Mouse (Mus musculus) embryonic facial prominence, embryonic 15.5 days (tissue): ENCODE results near the gene Pcnp. TPM values are rescaled to one million over a fixed set of nuclear protein-coding genes. Genes with fewer than 3 reads are reported as not detected.
"Not testable (repeated sequence)": the region's sequence is repeated elsewhere in the genome, so short reads cannot be mapped to it uniquely, and the experiment has no call there.

Experiments used
- ATAC-seq: fragments of 200-750 bp; cut with Nextera tagmentation; 2 replicates; pipeline ENCODE4 v1.8.0; 2017; ENCODE audit warnings: low read depth, moderate TSS enrichment; ENCODE audit not compliant: insufficient number of reproducible peaks, low FRiP score, low TSS enrichment
- H3K27ac ChIP-seq: fragments of 300-500 bp; sonication (generic); replicated peaks from 2 replicates; pipeline ENCODE4 v1.5.1; 2015; ENCODE audit warnings: mild to moderate bottlenecking, inconsistent platforms
- H3K27me3 ChIP-seq: fragments of 300-500 bp; sonication (generic); 2 replicates; pipeline ENCODE4 v1.6.1; 2015; ENCODE audit warnings: inconsistent platforms
- H3K36me3 ChIP-seq: fragments of 300-500 bp; sonication (generic); 2 replicates; pipeline ENCODE4 v1.6.1; 2015; ENCODE audit warnings: mild to moderate bottlenecking, inconsistent platforms
- H3K4me1 ChIP-seq: fragments of 300-500 bp; sonication (generic); 2 replicates; pipeline ENCODE4 v1.6.1; 2015; ENCODE audit warnings: inconsistent platforms
- H3K4me2 ChIP-seq: fragments of 300-500 bp; sonication (generic); replicated peaks from 2 replicates; pipeline ENCODE4 v1.6.1; 2015; ENCODE audit warnings: mild to moderate bottlenecking, inconsistent platforms
- H3K4me3 ChIP-seq: fragments of 300-500 bp; sonication (generic); replicated peaks from 2 replicates; pipeline ENCODE4 v1.5.1; 2015; ENCODE audit warnings: mild to moderate bottlenecking, inconsistent platforms
- H3K9ac ChIP-seq: fragments of 300-500 bp; sonication (generic); 2 replicates; pipeline ENCODE4 v1.6.1; 2015; ENCODE audit warnings: inconsistent platforms
- H3K9me3 ChIP-seq: fragments of 300-500 bp; sonication (generic); replicated peaks from 2 replicates; pipeline ENCODE4 v1.6.1; 2016; ENCODE audit warnings: inconsistent platforms
- WGBS: fragments of 180-500 bp; shearing (Covaris S2); methylation state at CpG from one replicate; pipeline ENCODE4 v1.1.7; 2015; 5-methylcytosine and 5-hydroxymethylcytosine counted together
- polyA plus RNA-seq: library from polyadenylated mRNA; unstranded; fragments of >200 nt; fragmentation: Nextera tagmentation; extraction: Ambion mirVana; gene quantifications from 2 replicates; pipeline ENCODE4 v1.2.1, GENCODE M21; 2015

Gene Pcnp
- polyA plus RNA-seq, 1 experiment from 2014 or later = 211 TPM

DNA sequence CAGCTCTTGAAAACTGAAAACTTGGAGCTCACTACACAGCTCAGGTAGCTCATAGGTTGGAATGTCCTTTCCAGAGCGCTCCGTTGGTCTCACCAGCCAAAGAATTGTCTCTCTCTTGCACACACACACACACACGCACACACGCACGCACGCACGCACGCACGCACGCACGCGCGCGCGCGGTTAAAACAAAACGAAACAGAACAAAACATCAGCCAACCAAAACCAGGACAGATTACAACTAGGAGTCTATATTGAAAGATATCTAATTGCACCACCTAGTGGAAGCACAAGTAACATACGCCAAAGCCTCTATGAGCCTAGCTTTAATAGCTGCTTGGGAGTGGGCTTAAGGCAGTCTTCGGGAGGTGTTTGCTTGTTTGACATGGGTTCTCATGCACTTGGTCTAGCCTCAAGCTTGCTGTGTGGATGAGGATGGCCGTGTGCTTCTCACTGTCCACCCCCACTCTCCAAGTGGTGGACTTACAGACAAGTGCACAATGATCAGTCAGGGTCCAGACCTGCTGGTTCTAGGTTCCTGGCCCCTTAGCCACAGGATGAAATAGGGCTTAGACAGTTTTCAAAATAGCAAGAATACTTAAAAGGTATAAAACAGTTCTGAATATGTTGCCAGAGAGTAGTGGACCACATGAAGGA lies 34.9 kb upstream of the Pcnp start:
- no peaks in the 10 kb centered on the region for H3K4me1 ChIP-seq
- H3K27me3 ChIP-seq = no peaks in the 10 kb centered on the region
- WGBS = 6% methylated on average over 20 of the region's 20 CpGs
- no peaks in the 10 kb centered on the region for H3K36me3 ChIP-seq
- no peaks in the 10 kb centered on the region for H3K9me3 ChIP-seq
- H3K9ac ChIP-seq = peak overlapping the region; percentile 53
- ATAC-seq = peak; percentile 85
- H3K27ac ChIP-seq = peak overlapping the region; percentile 68; the same call in 1 of the 2 replicates
- peak overlapping the region; percentile 63 for H3K4me2 ChIP-seq
- H3K4me3 ChIP-seq = peak overlapping the region; percentile 48

DNA sequence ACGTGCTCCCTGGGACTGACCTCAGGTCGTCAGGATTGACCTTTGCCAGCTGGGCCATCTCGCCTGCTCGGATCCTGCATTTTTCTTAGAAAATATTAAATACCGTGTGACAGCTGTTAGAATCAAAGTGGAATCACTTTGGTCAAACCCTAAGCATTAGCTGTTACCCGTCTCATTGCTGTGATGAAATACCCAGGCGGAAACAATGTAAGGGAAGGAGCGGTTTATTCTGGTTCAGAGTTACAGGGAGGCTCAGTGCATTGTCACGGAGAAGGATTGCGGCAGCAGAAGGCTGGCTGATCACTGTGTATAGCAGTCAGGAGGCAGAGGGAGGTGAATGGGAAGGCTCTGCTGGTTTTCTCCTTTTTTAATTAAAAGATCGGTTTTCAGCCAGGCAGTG lies 33.4 kb upstream of the Pcnp start:
- no peak for ATAC-seq
- Histone ChIP-seq H3K9me3 (no peaks in the 10 kb centered on the region), H3K9ac (no peak overlapping the region), H3K27me3 (no peaks in the 10 kb centered on the region), H3K36me3 (no peaks in the 10 kb centered on the region), H3K4me3 (no peak overlapping the region), H3K4me1 (no peaks in the 10 kb centered on the region), H3K4me2 (no peak overlapping the region), H3K27ac (no peak overlapping the region)
- 62% methylated on average over 11 of the region's 11 CpGs for WGBS

GRCm38 (mm10) chr16:56061995-56062594 lies 32.6 kb upstream of the Pcnp start:
- H3K9me3 ChIP-seq = no peaks in the 10 kb centered on the region
- no peak overlapping the region for H3K4me2 ChIP-seq
- ATAC-seq = no peak
- H3K4me3 ChIP-seq = no peak overlapping the region
- H3K27ac ChIP-seq = no peak overlapping the region
- no peak overlapping the region for H3K9ac ChIP-seq
- H3K36me3 ChIP-seq = no peaks in the 10 kb centered on the region
- no peaks in the 10 kb centered on the region for H3K27me3 ChIP-seq
- H3K4me1 ChIP-seq = no peaks in the 10 kb centered on the region
- WGBS = 71% methylated on average over 7 of the region's 7 CpGs

GRCm38 (mm10) chr16:56058151-56058550 lies 28.6 kb upstream of the Pcnp start:
- ATAC-seq = no peak
- H3K9ac ChIP-seq = no peak overlapping the region
- H3K27ac ChIP-seq = no peak overlapping the region
- H3K27me3 ChIP-seq = no peaks in the 10 kb centered on the region
- H3K36me3 ChIP-seq = no peaks in the 10 kb centered on the region
- 81% methylated on average over 10 of the region's 10 CpGs for WGBS
- no peak overlapping the region for H3K4me3 ChIP-seq
- H3K9me3 ChIP-seq = no peaks in the 10 kb centered on the region
- H3K4me1 ChIP-seq = no peaks in the 10 kb centered on the region
- H3K4me2 ChIP-seq = no peak overlapping the region

DNA sequence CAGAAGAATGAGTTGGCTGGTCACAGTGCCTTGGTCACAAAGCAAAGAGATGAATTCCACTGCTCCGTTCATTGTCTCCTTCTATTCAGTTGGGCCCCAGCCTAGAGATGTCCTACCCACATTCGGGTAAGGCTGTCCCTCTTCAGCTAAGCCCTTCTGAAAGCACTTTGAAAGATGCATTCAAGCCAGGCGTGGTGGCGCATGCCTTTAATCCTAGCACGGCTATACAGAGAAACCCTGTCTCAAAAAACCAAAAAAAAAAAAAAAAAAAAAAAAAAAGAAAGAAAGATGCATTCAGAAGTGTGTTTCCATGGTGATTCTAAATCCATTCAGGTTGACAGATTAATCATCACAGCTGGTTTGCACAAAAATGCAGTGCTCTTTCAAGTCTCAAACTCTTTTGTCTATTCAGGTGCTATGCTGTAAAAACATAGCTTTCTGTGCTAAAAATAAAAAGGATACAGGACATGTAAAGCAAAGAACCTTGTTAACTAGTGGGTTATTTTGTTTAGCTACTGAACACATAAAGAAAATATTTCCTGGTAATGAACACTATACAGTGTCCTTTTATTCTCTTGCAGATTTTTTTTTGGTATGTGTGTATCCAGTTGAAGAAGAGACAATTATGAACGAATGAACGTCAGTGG lies 27.5 kb upstream of the Pcnp start:
- Histone ChIP-seq H3K27ac (no peak overlapping the region), H3K9me3 (no peaks in the 10 kb centered on the region), H3K4me3 (no peak overlapping the region), H3K27me3 (no peaks in the 10 kb centered on the region), H3K4me2 (no peak overlapping the region), H3K4me1 (no peaks in the 10 kb centered on the region), H3K9ac (no peak overlapping the region), H3K36me3 (no peaks in the 10 kb centered on the region)
- 59% methylated on average over 7 of the region's 7 CpGs for WGBS
- no peak for ATAC-seq

DNA sequence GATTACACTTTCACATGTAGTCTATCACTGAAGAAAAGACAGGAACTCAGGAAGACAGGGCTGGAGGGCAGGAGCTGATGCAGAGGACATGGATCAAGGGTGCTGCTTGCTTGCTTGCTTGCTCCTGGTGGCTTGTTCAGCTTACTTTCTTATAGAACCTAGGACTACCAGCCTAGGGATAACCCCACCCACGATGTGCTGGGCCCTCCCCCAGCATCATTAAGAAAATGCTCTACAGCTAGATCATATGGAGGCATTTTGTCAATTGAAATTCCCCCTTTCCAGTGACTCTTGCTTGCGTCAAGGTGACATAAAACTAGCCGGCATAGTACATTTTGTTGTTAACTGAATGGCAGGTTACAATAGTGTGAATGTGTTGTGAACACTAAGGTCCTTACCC lies 26.4 kb upstream of the Pcnp start:
- Histone ChIP-seq H3K4me2 (no peak overlapping the region), H3K27me3 (no peaks in the 10 kb centered on the region), H3K36me3 (no peaks in the 10 kb centered on the region), H3K4me1 (no peaks in the 10 kb centered on the region), H3K27ac (no peak overlapping the region), H3K4me3 (no peak overlapping the region), H3K9ac (no peak overlapping the region), H3K9me3 (no peaks in the 10 kb centered on the region)
- WGBS = 79% methylated on average over 3 of the region's 3 CpGs
- ATAC-seq = no peak

DNA sequence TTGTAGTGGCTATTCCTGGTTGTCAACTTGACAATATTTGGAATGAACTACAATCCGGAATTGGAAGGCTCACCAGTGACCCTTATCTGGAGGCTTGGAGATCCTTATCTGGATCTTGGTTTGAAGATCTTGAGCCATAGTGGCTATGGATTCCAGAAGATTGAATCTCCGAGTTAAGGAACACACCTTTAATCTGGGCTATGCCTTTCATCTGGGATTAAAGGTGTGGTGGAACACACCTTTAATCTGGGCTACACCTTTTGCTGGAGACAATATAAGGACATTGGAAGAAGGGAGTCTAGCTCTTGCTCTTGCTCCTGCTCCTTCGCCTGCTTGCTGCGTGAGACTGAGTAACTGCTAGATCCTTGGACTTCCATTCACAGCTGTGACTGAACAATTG lies 18.5 kb upstream of the Pcnp start, which contains the start of gene Senp7:
Gene Senp7, plus strand, starts transcription at position 301 of the 400 bp plus-strand sequence.
- not testable (repeated sequence) for H3K27me3 ChIP-seq, H3K27ac ChIP-seq, H3K9ac ChIP-seq, H3K4me1 ChIP-seq, H3K36me3 ChIP-seq, H3K9me3 ChIP-seq, H3K4me3 ChIP-seq, H3K4me2 ChIP-seq, ATAC-seq
- no CpG with 5 or more reads among the region's 4 CpGs for WGBS

DNA sequence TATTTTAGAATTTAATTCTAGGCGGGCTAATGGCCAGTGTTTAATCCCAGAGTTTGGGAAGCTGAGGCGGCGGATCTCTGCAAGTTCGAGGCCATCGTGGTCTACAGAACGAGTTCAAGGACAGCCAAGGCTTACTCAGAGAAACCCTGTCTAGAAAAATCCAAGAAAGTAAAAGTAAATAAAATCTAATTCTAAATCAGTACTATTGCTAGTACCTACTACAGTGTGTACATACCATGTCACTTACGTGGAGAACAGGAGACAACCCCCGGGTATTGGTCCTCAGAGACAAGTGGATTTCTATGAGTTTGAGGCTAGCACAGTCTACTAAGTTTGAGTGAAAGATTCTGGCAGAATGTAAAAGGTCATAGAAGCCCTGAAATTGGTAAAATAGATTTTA lies 8.6 kb upstream of the Pcnp start:
- Histone ChIP-seq H3K4me1 (peaks cover 16% of the 10 kb centered on the region), H3K36me3 (peaks cover 12% of the 10 kb centered on the region)

GRCm38 (mm10) chr16:56037138-56038010 lies 7.8 kb upstream of the Pcnp start, which contains the start of gene Trmt10c:
TSS of gene Trmt10c (minus strand) at chr16:56037819.
- under 1% methylated on average over 63 of the region's 63 CpGs for WGBS

More for the DNA sequence above, 8.6 kb upstream of the Pcnp start:
- Histone ChIP-seq H3K9me3 (no peaks in the 10 kb centered on the region), H3K4me3 (peak overlapping the region; percentile 91), H3K27ac (peak overlapping the region; percentile 94), H3K27me3 (no peaks in the 10 kb centered on the region), H3K4me2 (peak overlapping the region; percentile 57), H3K9ac (peak overlapping the region; percentile 88)
- ATAC-seq = no peak
- 27% methylated on average over 8 of the region's 8 CpGs for WGBS

DNA sequence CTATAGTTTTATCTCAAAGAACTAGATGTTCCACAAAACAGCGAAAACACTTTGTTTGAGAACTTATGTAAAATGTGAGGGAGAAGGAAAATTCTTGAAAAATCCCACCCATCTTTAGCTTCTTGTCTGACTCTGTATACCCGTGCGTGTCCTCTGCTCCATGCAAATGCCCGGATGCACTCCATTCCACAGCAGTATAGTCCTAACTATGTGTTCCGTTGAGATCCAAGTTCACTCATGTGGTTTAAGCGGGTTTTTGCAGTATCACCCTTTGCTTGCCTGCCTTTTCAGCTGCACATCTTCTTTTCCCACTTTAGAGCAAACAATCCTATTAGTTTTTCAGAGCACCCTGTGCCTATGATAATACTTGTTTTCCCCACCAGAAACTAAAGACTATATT lies 7.0 kb upstream of the Pcnp start:
- H3K9ac ChIP-seq = peak overlapping the region; percentile 88; the same call in 1 of the 2 replicates
- H3K4me2 ChIP-seq = peak overlapping the region; percentile 57
- ATAC-seq = no peak
- peak overlapping the region; percentile 91 for H3K4me3 ChIP-seq
- WGBS = 57% methylated on average over 6 of the region's 6 CpGs
- H3K27me3 ChIP-seq = no peaks in the 10 kb centered on the region
- H3K9me3 ChIP-seq = no peaks in the 10 kb centered on the region
- H3K36me3 ChIP-seq = peaks cover 23% of the 10 kb centered on the region
- peaks cover 16% of the 10 kb centered on the region for H3K4me1 ChIP-seq
- H3K27ac ChIP-seq = no peak overlapping the region

More at GRCm38 (mm10) chr16:56037138-56038010, 7.8 kb upstream of the Pcnp start, which contains the start of gene Trmt10c:
- ATAC-seq = peak; percentile 99
- peak within 1 kb of the TSS; percentile 57 for H3K4me2 ChIP-seq
- peak within 1 kb of the TSS; percentile 94 for H3K27ac ChIP-seq
- peak within 1 kb of the TSS; percentile 91 for H3K4me3 ChIP-seq
- H3K27me3 ChIP-seq = no peaks in the 10 kb centered on the region
- H3K9ac ChIP-seq = peak within 1 kb of the TSS; percentile 88
- H3K36me3 ChIP-seq = peaks cover 16% of the 10 kb centered on the region
- H3K4me1 ChIP-seq = peaks cover 16% of the 10 kb centered on the region
- H3K9me3 ChIP-seq = no peaks in the 10 kb centered on the region

DNA sequence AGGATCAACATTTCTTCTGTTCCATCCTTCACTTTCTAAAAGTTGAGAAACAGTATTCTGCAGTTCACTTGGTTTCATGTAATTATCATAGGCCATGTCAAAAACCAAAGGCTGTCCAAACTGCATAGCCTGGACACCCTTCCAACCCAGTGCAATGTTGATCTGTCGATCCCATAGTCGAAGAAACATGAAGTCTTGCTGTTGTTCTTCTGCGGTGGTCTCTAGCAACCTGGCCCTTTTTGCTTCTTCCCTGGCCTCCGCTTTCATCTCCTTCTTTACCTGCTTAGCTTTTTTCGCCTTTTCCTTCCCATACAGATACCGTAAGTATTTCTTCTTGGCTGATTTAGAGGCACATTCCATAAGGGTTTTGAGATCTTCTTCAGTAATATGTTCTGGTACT lies 5.0 kb upstream of the Pcnp start:
- H3K36me3 ChIP-seq = peaks cover 23% of the 10 kb centered on the region
- H3K4me1 ChIP-seq = peaks cover 21% of the 10 kb centered on the region
- H3K4me2 ChIP-seq = no peak overlapping the region
- no peaks in the 10 kb centered on the region for H3K9me3 ChIP-seq
- WGBS = 97% methylated on average over 6 of the region's 6 CpGs
- no peak overlapping the region for H3K9ac ChIP-seq
- no peaks in the 10 kb centered on the region for H3K27me3 ChIP-seq
- H3K4me3 ChIP-seq = no peak overlapping the region
- ATAC-seq = no peak
- H3K27ac ChIP-seq = no peak overlapping the region
